Mouse (Mus musculus): ENCODE measurements around the gene Gtdc1.

DNA sequence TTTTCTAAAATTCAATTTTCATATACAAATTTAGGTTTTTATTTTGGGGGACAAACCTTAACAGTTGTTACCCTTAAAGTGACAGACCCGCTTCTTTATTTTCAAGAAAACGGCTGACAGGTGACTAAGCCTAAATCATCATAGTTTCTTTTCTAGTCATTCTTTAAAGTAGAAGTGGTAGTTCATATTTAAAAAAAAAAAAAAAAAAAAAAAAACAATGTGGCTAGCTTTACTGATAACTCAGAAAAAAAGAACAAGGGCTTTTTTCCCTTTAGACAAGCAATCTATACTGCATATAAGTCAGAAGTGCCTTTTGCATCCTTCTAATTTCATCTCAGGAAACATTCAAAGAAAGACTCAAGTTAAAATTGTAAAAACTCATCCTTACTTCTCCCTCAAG, 8.7 kb downstream of the Gtdc1 start:
- TF ChIP-seq CTCF (IDR thresholded peaks at IDR 0.05; ENCODE audit: low read depth, low read length) (no peak), POLR2A (IDR thresholded peaks at IDR 0.05; ENCODE audit: insufficient read depth, low read length) (no peak), EP300 (IDR thresholded peaks at IDR 0.05; ENCODE audit: insufficient read depth, low read depth, low read length) (no peak)

Data from ES-Bruce4 (cell line).